22 mouse cellular contexts compared by ENCODE assay signal in genomic region chr16:89917404-89917803, GRCm38 (mm10).
DNase-seq lines count a peak whose midpoint lies in the region; ATAC-seq and TF ChIP-seq lines count a peak whose summit lies in the region.
"Had no signal": no experiment of that assay in that cellular context is flagged by ENCODE, and none has a peak within 500 bp of the region (broad histone marks: within the 10 kb centered on the region; RNA-seq: fewer than 3 reads in every experiment).

No protein-coding gene starts in this region.

- no peaks in the 10 kb centered on the region for H3K36me3 ChIP-seq in hindbrain, postnatal 0 days (ENCODE audit: insufficient read depth, low read length)
- H3K36me3 ChIP-seq in hindbrain, embryonic 14.5 days (replicated peaks; ENCODE audit: control insufficient read depth, insufficient read depth) = no peaks in the 10 kb centered on the region
- H3K36me3 ChIP-seq in midbrain, postnatal 0 days (ENCODE audit: insufficient read depth, low read length) = no peaks in the 10 kb centered on the region
- no peaks in the 10 kb centered on the region for H3K36me3 ChIP-seq in midbrain, embryonic 15.5 days (replicated peaks)
- no peaks in the 10 kb centered on the region for H3K36me3 ChIP-seq in limb, embryonic 14.5 days (ENCODE audit: control insufficient read depth, insufficient read depth, low read length)
- H3K36me3 ChIP-seq: forebrain, embryonic 10.5 days; heart, embryonic 10.5 days; hindbrain, embryonic 15.5 days; intestine, embryonic 15.5 days had no signal

- H3K4me1 ChIP-seq in hindbrain, postnatal 0 days (ENCODE audit: insufficient read depth, low read length) = no peaks in the 10 kb centered on the region
- no peaks in the 10 kb centered on the region for H3K4me1 ChIP-seq in hindbrain, embryonic 14.5 days (replicated peaks; ENCODE audit: control insufficient read depth, insufficient read depth, low read length)
- H3K4me1 ChIP-seq in midbrain, postnatal 0 days (ENCODE audit: insufficient read depth, low read length) = peaks cover 6% of the 10 kb centered on the region; the same call in 1 of the 2 replicates
- 0 out of 2 replicates have a peak, but pooled peaks cover 4% of the 10 kb centered on the region for H3K4me1 ChIP-seq in midbrain, embryonic 15.5 days
- peaks cover 31% of the 10 kb centered on the region for H3K4me1 ChIP-seq in limb, embryonic 14.5 days (ENCODE audit: control insufficient read depth, insufficient read depth, low read length)
- H3K4me1 ChIP-seq: hindbrain, embryonic 15.5 days; intestine, embryonic 15.5 days had no signal

- no peak overlapping the region for H3K4me3 ChIP-seq in hindbrain, postnatal 0 days (ENCODE audit: low read length)
- no peak overlapping the region for H3K4me3 ChIP-seq in hindbrain, embryonic 14.5 days (replicated peaks; ENCODE audit: low read length)
- no peak overlapping the region for H3K4me3 ChIP-seq in midbrain, postnatal 0 days (ENCODE audit: low read depth, low read length)
- no peak overlapping the region for H3K4me3 ChIP-seq in midbrain, embryonic 15.5 days
- H3K4me3 ChIP-seq in limb, embryonic 14.5 days (replicated peaks; ENCODE audit: low read length) = no peak overlapping the region
- H3K4me3 ChIP-seq: forebrain, embryonic 10.5 days; heart, embryonic 10.5 days; hindbrain, embryonic 15.5 days; intestine, embryonic 15.5 days had no signal

- no peak overlapping the region for H3K27ac ChIP-seq in hindbrain, postnatal 0 days
- no peak overlapping the region for H3K27ac ChIP-seq in hindbrain, embryonic 14.5 days
- H3K27ac ChIP-seq in midbrain, postnatal 0 days (ENCODE audit: low read depth, low read length) = no peak overlapping the region
- H3K27ac ChIP-seq in midbrain, embryonic 15.5 days = no peak overlapping the region
- H3K27ac ChIP-seq in limb, embryonic 14.5 days (replicated peaks; ENCODE audit: low read depth, low read length) = no peak overlapping the region
- H3K27ac ChIP-seq: forebrain, embryonic 10.5 days; heart, embryonic 10.5 days; hindbrain, embryonic 15.5 days; intestine, embryonic 15.5 days had no signal

- TF ChIP-seq CTCF in hindbrain, postnatal 0 days (IDR thresholded peaks at IDR 0.05; ENCODE audit: low read depth) = no peak
- TF ChIP-seq CTCF in midbrain, postnatal 0 days (IDR thresholded peaks at IDR 0.05) = no peak

- no peaks in the 10 kb centered on the region for H3K9me3 ChIP-seq in hindbrain, postnatal 0 days (ENCODE audit: low read length)
- H3K9me3 ChIP-seq in hindbrain, embryonic 14.5 days (ENCODE audit: control insufficient read depth, low read length) = no peaks in the 10 kb centered on the region
- no peaks in the 10 kb centered on the region for H3K9me3 ChIP-seq in midbrain, postnatal 0 days (ENCODE audit: low read length)
- no peaks in the 10 kb centered on the region for H3K9me3 ChIP-seq in midbrain, embryonic 15.5 days
- no peaks in the 10 kb centered on the region for H3K9me3 ChIP-seq in limb, embryonic 14.5 days (ENCODE audit: control insufficient read depth, low read length)
- H3K9me3 ChIP-seq: forebrain, embryonic 10.5 days; heart, embryonic 10.5 days; hindbrain, embryonic 15.5 days; intestine, embryonic 15.5 days had no signal

- peak; percentile 38; the same call in 1 of the 2 replicates for ATAC-seq in hindbrain, postnatal 0 days
- ATAC-seq in hindbrain, embryonic 14.5 days (ENCODE audit: low FRiP score) = no peak
- no peak for ATAC-seq in midbrain, postnatal 0 days (ENCODE audit: low FRiP score)
- no peak for ATAC-seq in midbrain, embryonic 15.5 days (replicated peaks)
- ATAC-seq in limb, embryonic 14.5 days (ENCODE audit: low FRiP score, low read depth) = no peak; the same call in 1 of the 2 replicates
- ATAC-seq: intestine, embryonic 15.5 days; liver, postnatal 0 days had no signal

- no peaks in the 10 kb centered on the region for H3K27me3 ChIP-seq in hindbrain, postnatal 0 days (ENCODE audit: insufficient read depth, low read length)
- H3K27me3 ChIP-seq in hindbrain, embryonic 14.5 days (ENCODE audit: control insufficient read depth, insufficient read depth, low read length) = no peaks in the 10 kb centered on the region
- no peaks in the 10 kb centered on the region for H3K27me3 ChIP-seq in midbrain, postnatal 0 days (ENCODE audit: insufficient read depth, low read length)
- no peaks in the 10 kb centered on the region for H3K27me3 ChIP-seq in midbrain, embryonic 15.5 days (replicated peaks)
- no peaks in the 10 kb centered on the region for H3K27me3 ChIP-seq in limb, embryonic 14.5 days (ENCODE audit: control insufficient read depth, insufficient read depth, low read length)
- H3K27me3 ChIP-seq: CH12.LX; hindbrain, embryonic 15.5 days; intestine, embryonic 15.5 days had no signal

- peak; percentile 68 for DNase-seq in hindbrain, postnatal 0 days (ENCODE audit: low spot score)
- DNase-seq in hindbrain, embryonic 14.5 days (ENCODE audit: low spot score) = no peak
- peak; percentile 73 for DNase-seq in midbrain, postnatal 0 days (ENCODE audit: low spot score)
- peak; percentile 76 for DNase-seq in cerebellum, adult 9-11 months
- DNase-seq in limb, embryonic 14.5 days (ENCODE audit: low spot score) = peak; percentile 20
- DNase-seq in urinary bladder, postnatal 36 days (ENCODE audit: low spot score in 2 of 2) = no peak
- DNase-seq: adrenal gland, adult 2 months; B cell, adult 2 months; heart, postnatal 4 days; kidney, adult 8-10 months; kidney, postnatal 10 days; liver, postnatal 0 days; lung, postnatal 10 days; thymus, postnatal 36 days had no signal

- no peak for TF ChIP-seq POLR2A in limb, embryonic 14.5 days (IDR thresholded peaks at IDR 0.05; ENCODE audit: borderline replicate concordance, extremely low read depth, insufficient read depth, insufficient read length)

- H3K4me2 ChIP-seq in hindbrain, postnatal 0 days (ENCODE audit: low read depth, low read length) = peak overlapping the region; percentile 21; the same call in 1 of the 2 replicates
- no peak overlapping the region for H3K4me2 ChIP-seq in hindbrain, embryonic 14.5 days (replicated peaks)
- no peak overlapping the region for H3K4me2 ChIP-seq in midbrain, postnatal 0 days (ENCODE audit: low read depth, low read length, poor library complexity, severe bottlenecking)
- no peak overlapping the region for H3K4me2 ChIP-seq in midbrain, embryonic 15.5 days
- H3K4me2 ChIP-seq in limb, embryonic 14.5 days (replicated peaks; ENCODE audit: low read depth, low read length, severe bottlenecking) = no peak overlapping the region
- H3K4me2 ChIP-seq: hindbrain, embryonic 15.5 days; intestine, embryonic 15.5 days; liver, embryonic 11.5 days; midbrain, embryonic 11.5 days had no signal

- no peak overlapping the region for H3K9ac ChIP-seq in hindbrain, postnatal 0 days (replicated peaks; ENCODE audit: low read length)
- H3K9ac ChIP-seq in hindbrain, embryonic 14.5 days = no peak overlapping the region
- no peak overlapping the region for H3K9ac ChIP-seq in midbrain, postnatal 0 days (replicated peaks; ENCODE audit: low read length, poor library complexity, severe bottlenecking)
- no peak overlapping the region for H3K9ac ChIP-seq in midbrain, embryonic 15.5 days
- no peak overlapping the region for H3K9ac ChIP-seq in limb, embryonic 14.5 days (ENCODE audit: low read depth, low read length, severe bottlenecking)
- H3K9ac ChIP-seq: hindbrain, embryonic 15.5 days; intestine, embryonic 15.5 days; liver, postnatal 0 days had no signal

- 66% methylated on average over 15 of the region's 15 CpGs for WGBS in hindbrain, postnatal 0 days
- 86% methylated on average over 15 of the region's 15 CpGs for WGBS in hindbrain, embryonic 14.5 days
- WGBS in midbrain, postnatal 0 days = 85% methylated on average over 15 of the region's 15 CpGs
- 92% methylated on average over 15 of the region's 15 CpGs for WGBS in midbrain, embryonic 15.5 days
- WGBS in limb, embryonic 14.5 days = 61% methylated on average over 15 of the region's 15 CpGs

Comparison
In these comparisons a context has a peak if more than half of its experiments do, and no peak if none do; other contexts are left out.
1. DNase-seq: peak in hindbrain, postnatal 0 days (single experiment), midbrain, postnatal 0 days (single experiment), cerebellum, adult 9-11 months (single experiment) and limb, embryonic 14.5 days (single experiment); none in hindbrain, embryonic 14.5 days (single experiment) and urinary bladder, postnatal 36 days (0 of 2).